Mouse (Mus musculus) E14TG2a.4 (cell line): ENCODE data around the gene Mid1.

Experiments
- CTCF ChIP-seq: conservative IDR thresholded peaks from 2 replicates; pipeline ENCODE4 v1.5.1; 2014; ENCODE audit warnings: low read length
- NANOG ChIP-seq: IDR thresholded peaks from 2 replicates; pipeline ENCODE4 v1.6.1; 2014; ENCODE audit warnings: borderline replicate concordance, low read length, mixed read lengths
- POU5F1 ChIP-seq: IDR thresholded peaks from 2 replicates; pipeline ENCODE4 v1.6.1; 2014; ENCODE audit warnings: low read length, borderline replicate concordance

DNA sequence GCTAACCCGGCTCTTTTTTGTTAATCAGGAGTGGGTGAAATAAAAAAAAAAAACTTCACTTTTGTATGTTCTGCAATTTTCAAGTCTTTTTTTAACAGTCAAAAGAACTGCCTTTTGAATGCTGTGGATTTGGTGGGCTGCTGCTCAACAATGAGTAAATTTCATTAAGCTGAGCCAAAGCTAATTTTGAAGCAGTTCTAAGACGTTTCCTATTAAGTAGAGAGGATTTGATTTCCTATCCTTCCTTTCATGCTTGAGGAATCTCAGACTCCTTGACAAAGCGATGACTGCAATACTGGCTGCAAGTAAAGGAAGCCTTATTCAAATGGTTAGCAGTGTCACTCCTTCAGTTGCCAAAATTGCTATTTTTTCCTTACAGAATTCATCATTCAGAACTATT lies 161.2 kb downstream of the Mid1 start:
- TF ChIP-seq CTCF = no peak
- no peak for TF ChIP-seq NANOG
- no peak for TF ChIP-seq POU5F1
